Mouse (Mus musculus) central nervous system, embryonic 18 days (tissue): ENCODE data around the gene Ube2cbp. TPM values are rescaled to one million over a fixed set of nuclear protein-coding genes. Genes with fewer than 3 reads are reported as not detected.

ENCODE experiments used
- polyA plus RNA-seq: library from polyadenylated mRNA; depleted of rRNA; stranded (reverse); fragments of >200 nt; gene quantifications from 2 replicates; pipeline ENCODE4 v1.2.3, GENCODE M21; 2012; rRNA removed

Gene Ube2cbp
- polyA plus RNA-seq = 3.4 and 4.7 TPM in 2 replicates

DNA sequence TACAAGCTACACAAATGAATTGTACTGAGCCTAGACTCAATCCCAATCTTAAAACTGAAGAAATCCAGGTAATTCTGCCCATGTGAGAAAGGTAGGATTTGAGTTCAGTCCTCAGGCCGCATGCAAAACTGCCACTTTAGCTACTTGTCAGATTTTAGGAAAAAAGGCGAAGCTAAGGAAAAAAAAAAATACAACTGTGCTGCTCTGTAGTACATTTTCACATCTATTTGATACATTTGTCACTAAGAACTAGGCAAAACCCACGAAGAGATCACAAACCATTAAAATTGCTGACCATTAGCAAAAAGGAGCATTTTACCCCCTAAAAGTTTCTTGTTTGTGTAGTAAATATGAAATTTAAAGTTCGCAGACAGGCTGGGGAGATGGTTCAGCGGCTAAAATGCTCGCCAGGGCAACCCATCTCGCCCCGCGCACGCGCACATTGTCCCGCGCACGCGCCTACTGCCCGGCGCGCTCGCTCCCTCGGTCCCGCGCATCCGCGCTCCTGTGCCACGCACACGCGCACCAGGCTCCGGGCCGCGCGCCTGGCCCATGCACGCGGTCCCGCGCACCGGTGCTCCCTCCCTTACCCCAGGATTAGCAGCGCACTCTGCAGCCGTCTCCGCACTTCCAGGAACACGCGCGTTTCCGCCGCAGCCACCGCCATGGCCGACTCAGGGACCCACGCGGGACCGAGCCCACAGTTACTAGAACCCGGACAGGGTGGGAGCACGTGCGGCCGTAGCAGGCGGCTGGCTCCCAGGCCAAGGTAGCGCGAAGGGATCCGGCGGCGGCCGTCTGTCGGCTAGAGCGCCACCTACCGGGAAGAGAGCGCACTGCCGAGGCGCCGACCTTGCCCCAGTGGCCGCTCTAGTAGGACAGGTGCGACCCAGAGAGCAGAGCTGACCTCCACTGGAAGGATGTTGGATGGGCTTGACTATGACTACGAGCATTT lies at the start of gene Ube2cbp:
TSS of gene Ube2cbp (minus strand) at position 800 of the 955 bp plus-strand sequence.

GRCm38 (mm10) chr9:86466990-86467870 lies 2.5 kb upstream of the Ube2cbp start, which contains the start of gene Dop1a:
Gene Dop1a (plus strand): TSS chr9:86467154.

Other genes with a start within 250 kb of the Ube2cbp start
- 47.6 and 49.0 TPM in 2 replicates for gene Dop1a, start 2.2 kb upstream of the Ube2cbp start, polyA plus RNA-seq
- 23.6 and 24.5 TPM in 2 replicates for gene Pgm3, start 106.9 kb upstream of the Ube2cbp start, polyA plus RNA-seq
- gene Rwdd2a, start 107.0 kb upstream of the Ube2cbp start, polyA plus RNA-seq = 17.8 and 20.9 TPM in 2 replicates
- gene Me1, start 231.0 kb upstream of the Ube2cbp start, polyA plus RNA-seq = 33.0 and 38.9 TPM in 2 replicates